In the genomic region with DNA sequence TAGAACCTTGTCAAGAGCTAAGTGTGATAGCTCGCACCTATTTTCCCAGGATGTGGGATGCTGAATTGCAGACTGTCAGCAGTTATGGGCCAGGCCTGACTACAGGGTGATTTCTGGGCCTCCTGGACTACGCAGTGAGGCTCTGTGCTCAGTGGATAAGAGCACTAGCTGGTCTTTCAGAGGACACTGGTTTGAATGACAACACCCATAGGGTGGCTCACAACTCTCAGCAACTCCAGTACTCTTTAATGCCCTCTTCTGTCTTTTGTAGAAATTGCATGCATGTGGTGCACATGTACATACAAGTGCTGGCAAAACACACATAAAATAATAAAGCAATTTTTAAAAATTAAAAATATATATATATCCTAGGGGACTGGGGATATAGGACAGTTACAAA, we compare ENCODE assay signal across 26 mouse cellular contexts. TPM values are rescaled to one million over a fixed set of nuclear protein-coding genes. Genes with fewer than 3 reads are reported as not detected.
DNase-seq lines count a peak whose midpoint lies in the region; ATAC-seq and TF ChIP-seq lines count a peak whose summit lies in the region.
"Had no signal": no experiment of that assay in that cellular context is flagged by ENCODE, and none has a peak within 500 bp of the region (broad histone marks: within the 10 kb centered on the region; RNA-seq: fewer than 3 reads in every experiment).

No protein-coding gene starts in this region.

- ATAC-seq in forebrain, embryonic 11.5 days (replicated peaks; ENCODE audit: low FRiP score): 0 out of 2 replicates have a peak, but pooled peaks have one; percentile 44
- ATAC-seq in forebrain, embryonic 12.5 days (ENCODE audit: low FRiP score): no peak
- ATAC-seq in lung, postnatal 0 days: no peak
- peak; percentile 81 for ATAC-seq in liver, embryonic 13.5 days (ENCODE audit: low read depth)
- ATAC-seq in megakaryocyte-erythroid progenitor cell, adult 5-6 weeks (replicated peaks; ENCODE audit: low FRiP score, low TSS enrichment, poor library complexity, severe bottlenecking): peak; percentile 87
- ATAC-seq: forebrain, embryonic 16.5 days; hindbrain, embryonic 16.5 days; intestine, embryonic 15.5 days; midbrain, embryonic 16.5 days had no signal

- H3K9me3 ChIP-seq in forebrain, embryonic 11.5 days (ENCODE audit: control insufficient read depth, low read length): no peaks in the 10 kb centered on the region
- H3K9me3 ChIP-seq in forebrain, embryonic 12.5 days: no peaks in the 10 kb centered on the region
- no peaks in the 10 kb centered on the region for H3K9me3 ChIP-seq in lung, postnatal 0 days (ENCODE audit: low read length)
- no peaks in the 10 kb centered on the region for H3K9me3 ChIP-seq in liver, embryonic 13.5 days (replicated peaks)
- H3K9me3 ChIP-seq: embryonic facial prominence, embryonic 15.5 days; hindbrain, embryonic 10.5 days; intestine, embryonic 15.5 days; limb, embryonic 12.5 days; neural tube, embryonic 15.5 days had no signal

- no peak overlapping the region for H3K4me2 ChIP-seq in forebrain, embryonic 11.5 days (ENCODE audit: low read depth, low read length, severe bottlenecking)
- no peak overlapping the region for H3K4me2 ChIP-seq in forebrain, embryonic 12.5 days
- no peak overlapping the region for H3K4me2 ChIP-seq in lung, postnatal 0 days (replicated peaks; ENCODE audit: low read depth, low read length)
- H3K4me2 ChIP-seq in liver, embryonic 13.5 days: no peak overlapping the region
- H3K4me2 ChIP-seq: embryonic facial prominence, embryonic 15.5 days; heart, embryonic 11.5 days; intestine, embryonic 15.5 days; limb, embryonic 12.5 days; lung, embryonic 14.5 days; neural tube, embryonic 15.5 days had no signal

- TF ChIP-seq EP300 in lung, postnatal 0 days (IDR thresholded peaks at IDR 0.05): no peak

- TF ChIP-seq CTCF in lung, postnatal 0 days (IDR thresholded peaks at IDR 0.05): peak; percentile 22; the same call in 1 of the 2 replicates
- no peak; the same call in 1 of the 2 replicates for TF ChIP-seq CTCF in left cerebral cortex, adult 2 months (IDR thresholded peaks at IDR 0.05)

- H3K4me1 ChIP-seq in forebrain, embryonic 11.5 days (replicated peaks; ENCODE audit: control insufficient read depth, insufficient read depth, low read length): no peaks in the 10 kb centered on the region
- no peaks in the 10 kb centered on the region for H3K4me1 ChIP-seq in forebrain, embryonic 12.5 days
- H3K4me1 ChIP-seq in lung, postnatal 0 days (ENCODE audit: insufficient read depth, low read depth, low read length): no peaks in the 10 kb centered on the region
- H3K4me1 ChIP-seq in liver, embryonic 13.5 days (replicated peaks): no peaks in the 10 kb centered on the region
- H3K4me1 ChIP-seq: embryonic facial prominence, embryonic 15.5 days; hindbrain, embryonic 10.5 days; intestine, embryonic 15.5 days; limb, embryonic 12.5 days; neural tube, embryonic 15.5 days had no signal

- H3K4me3 ChIP-seq in forebrain, embryonic 11.5 days (ENCODE audit: low read depth, low read length): no peak overlapping the region
- no peak overlapping the region for H3K4me3 ChIP-seq in forebrain, embryonic 12.5 days (replicated peaks)
- no peak overlapping the region for H3K4me3 ChIP-seq in lung, postnatal 0 days (ENCODE audit: low read depth, low read length)
- no peak overlapping the region for H3K4me3 ChIP-seq in liver, embryonic 13.5 days (replicated peaks)
- H3K4me3 ChIP-seq in left cerebral cortex, adult 2 months: no peak overlapping the region
- H3K4me3 ChIP-seq: embryonic facial prominence, embryonic 15.5 days; hindbrain, embryonic 10.5 days; intestine, embryonic 15.5 days; limb, embryonic 12.5 days; neural tube, embryonic 15.5 days had no signal

- H3K27ac ChIP-seq in forebrain, embryonic 11.5 days (ENCODE audit: low read depth, low read length): no peak overlapping the region
- no peak overlapping the region for H3K27ac ChIP-seq in forebrain, embryonic 12.5 days
- no peak overlapping the region for H3K27ac ChIP-seq in lung, postnatal 0 days (ENCODE audit: low read length)
- no peak overlapping the region for H3K27ac ChIP-seq in liver, embryonic 13.5 days
- no peak overlapping the region for H3K27ac ChIP-seq in left cerebral cortex, adult 2 months
- H3K27ac ChIP-seq: embryonic facial prominence, embryonic 15.5 days; hindbrain, embryonic 10.5 days; intestine, embryonic 15.5 days; limb, embryonic 12.5 days; neural tube, embryonic 15.5 days had no signal

- no peak overlapping the region for H3K9ac ChIP-seq in forebrain, embryonic 11.5 days (ENCODE audit: low read length)
- no peak overlapping the region for H3K9ac ChIP-seq in forebrain, embryonic 12.5 days
- no peak overlapping the region for H3K9ac ChIP-seq in lung, postnatal 0 days (replicated peaks; ENCODE audit: low read depth)
- H3K9ac ChIP-seq in liver, embryonic 13.5 days: no peak overlapping the region
- H3K9ac ChIP-seq: embryonic facial prominence, embryonic 15.5 days; intestine, embryonic 15.5 days; limb, embryonic 12.5 days; lung, embryonic 14.5 days; neural tube, embryonic 15.5 days had no signal

- DNase-seq in forebrain, embryonic 11.5 days (ENCODE audit: low spot score): no peak
- DNase-seq in lung, postnatal 0 days (ENCODE audit: low spot score): no peak
- DNase-seq in lung, adult 18-20 months: no peak
- no peak for DNase-seq in liver, embryonic 13.5 days
- DNase-seq in left cerebral cortex, adult 2 months (ENCODE audit: extremely low spot score in 1 of 2, low spot score in 2 of 2): no peak
- DNase-seq in kidney, postnatal 14 days: no peak
- DNase-seq: adrenal gland, adult 8-10 months; cerebellum, adult 2 months; cerebellum, postnatal 36 days; gastrocnemius, postnatal 10 days; heart, postnatal 10 days; lung, embryonic 14.5 days; lung, postnatal 36 days; right cerebral cortex, postnatal 14 days; thymus, postnatal 25 days had no signal

- intact Hi-C loops in left cerebral cortex, adult 2 months (cut with DNase I): no loop called here

- no peaks in the 10 kb centered on the region for H3K36me3 ChIP-seq in forebrain, embryonic 11.5 days (ENCODE audit: control insufficient read depth, insufficient read depth, low read length)
- H3K36me3 ChIP-seq in forebrain, embryonic 12.5 days (replicated peaks): no peaks in the 10 kb centered on the region
- H3K36me3 ChIP-seq in lung, postnatal 0 days (ENCODE audit: insufficient read depth, low read length): no peaks in the 10 kb centered on the region
- no peaks in the 10 kb centered on the region for H3K36me3 ChIP-seq in liver, embryonic 13.5 days
- H3K36me3 ChIP-seq: embryonic facial prominence, embryonic 15.5 days; hindbrain, embryonic 10.5 days; intestine, embryonic 15.5 days; limb, embryonic 12.5 days; neural tube, embryonic 15.5 days had no signal

- no peaks in the 10 kb centered on the region for H3K27me3 ChIP-seq in forebrain, embryonic 11.5 days (ENCODE audit: control insufficient read depth, insufficient read depth, low read length)
- H3K27me3 ChIP-seq in forebrain, embryonic 12.5 days: no peaks in the 10 kb centered on the region
- no peaks in the 10 kb centered on the region for H3K27me3 ChIP-seq in lung, postnatal 0 days (replicated peaks; ENCODE audit: insufficient read depth, low read length)
- no peaks in the 10 kb centered on the region for H3K27me3 ChIP-seq in liver, embryonic 13.5 days
- H3K27me3 ChIP-seq: embryonic facial prominence, embryonic 15.5 days; intestine, embryonic 15.5 days; limb, embryonic 12.5 days; neural tube, embryonic 15.5 days had no signal

- WGBS in forebrain, embryonic 11.5 days: 84% methylated on average over 2 of the region's 2 CpGs
- 90% methylated on average over 2 of the region's 2 CpGs for WGBS in forebrain, embryonic 12.5 days
- 75% methylated on average over 2 of the region's 2 CpGs for WGBS in lung, postnatal 0 days
- WGBS in liver, embryonic 13.5 days (ENCODE audit: insufficient replicate concordance): 50% methylated on average over 2 of the region's 2 CpGs

RNA-seq across cellular contexts. Expression of gene D030056L22Rik, which starts 12.2 kb away (rescaled TPM):
- polyA plus RNA-seq in forebrain, embryonic 11.5 days (2014; fragmentation: Nextera tagmentation; extraction: Ambion mirVana): 88.2 and 90.7 TPM in 2 replicates
- 84.1 and 88.7 TPM in 2 replicates for polyA plus RNA-seq in forebrain, embryonic 12.5 days (2016; fragmentation: Nextera tagmentation; extraction: Ambion mirVana)
- polyA plus RNA-seq in lung, postnatal 0 days (2015; fragmentation: Nextera tagmentation; extraction: Ambion mirVana): 18.5 and 19.8 TPM in 2 replicates
- 36.8 and 41.7 TPM in 2 replicates for polyA plus RNA-seq in liver, embryonic 13.5 days (2015; fragmentation: Nextera tagmentation; extraction: Ambion mirVana)
- 45.4 and 48.0 TPM in 2 replicates for total RNA-seq in megakaryocyte-erythroid progenitor cell, adult 5-6 weeks (2014; fragmentation: Nextera tagmentation)
- 32.3 and 35.8 TPM in 2 replicates for total RNA-seq in megakaryocyte-erythroid progenitor cell, adult 5-6 weeks (2017)
- 10 to 100 TPM; 20.7 to 25.2 TPM for total RNA-seq in left cerebral cortex, adult 2 months (2021)

RNA-seq across cellular contexts. Expression of gene Trpm6, which starts 24.6 kb away (rescaled TPM):
- 0.25 and 0.35 TPM in 2 replicates for polyA plus RNA-seq in forebrain, embryonic 11.5 days (2014; fragmentation: Nextera tagmentation; extraction: Ambion mirVana)
- polyA plus RNA-seq in forebrain, embryonic 12.5 days (2016; fragmentation: Nextera tagmentation; extraction: Ambion mirVana): 0.15 and 0.18 TPM in 2 replicates
- polyA plus RNA-seq in lung, postnatal 0 days (2015; fragmentation: Nextera tagmentation; extraction: Ambion mirVana): 4.5 and 5.7 TPM in 2 replicates
- polyA plus RNA-seq in liver, embryonic 13.5 days (2015; fragmentation: Nextera tagmentation; extraction: Ambion mirVana): 0.03 TPM in 1 of 2 replicates, not detected in the other
- total RNA-seq in megakaryocyte-erythroid progenitor cell, adult 5-6 weeks (2014; fragmentation: Nextera tagmentation): not detected in 2 replicates
- total RNA-seq in megakaryocyte-erythroid progenitor cell, adult 5-6 weeks (2017): not detected in 2 replicates
- total RNA-seq in left cerebral cortex, adult 2 months (2021): under 1 TPM; 0.33 to 0.59 TPM

RNA-seq across cellular contexts. Expression of gene Carnmt1, which starts 54.6 kb away (rescaled TPM):
- 30.3 and 30.9 TPM in 2 replicates for polyA plus RNA-seq in forebrain, embryonic 11.5 days (2014; fragmentation: Nextera tagmentation; extraction: Ambion mirVana)
- 24.7 and 27.9 TPM in 2 replicates for polyA plus RNA-seq in forebrain, embryonic 12.5 days (2016; fragmentation: Nextera tagmentation; extraction: Ambion mirVana)
- polyA plus RNA-seq in lung, postnatal 0 days (2015; fragmentation: Nextera tagmentation; extraction: Ambion mirVana): 21.1 and 25.1 TPM in 2 replicates
- polyA plus RNA-seq in liver, embryonic 13.5 days (2015; fragmentation: Nextera tagmentation; extraction: Ambion mirVana): 24.7 and 25.6 TPM in 2 replicates
- 39.9 and 65.9 TPM in 2 replicates for total RNA-seq in megakaryocyte-erythroid progenitor cell, adult 5-6 weeks (2014; fragmentation: Nextera tagmentation)
- total RNA-seq in megakaryocyte-erythroid progenitor cell, adult 5-6 weeks (2017): 57.4 and 65.4 TPM in 2 replicates
- 10 to 100 TPM; 12.6 to 12.9 TPM for total RNA-seq in left cerebral cortex, adult 2 months (2021)

Comparison
In these comparisons a context has a peak if more than half of its experiments do, and no peak if none do; other contexts are left out.
1. ATAC-seq: peak in forebrain, embryonic 11.5 days (single experiment), liver, embryonic 13.5 days (single experiment) and megakaryocyte-erythroid progenitor cell, adult 5-6 weeks (single experiment); none in forebrain, embryonic 12.5 days (single experiment) and lung, postnatal 0 days (single experiment).